Mouse (Mus musculus): Measurements from ENCODE around the gene Fstl4.

- TF ChIP-seq GATA1 (IDR thresholded peaks at IDR 0.05; ENCODE audit: borderline replicate concordance, low read length) (no peak), FLI1 (IDR thresholded peaks at IDR 0.05; ENCODE audit: low read length) (no peak)
Observed at GRCm38 (mm10) chr11:53119966-53120365, 355.5 kb downstream of the Fstl4 start.

All from megakaryocyte, embryonic 14.5 days (primary cell).